Mouse (Mus musculus): ENCODE data around the gene Vmn2r56.
"Not testable (repeated sequence)": the region's sequence is repeated elsewhere in the genome, so short reads cannot be mapped to it uniquely, and the experiment has no call there.

Vmn2r56 gene

DNA sequence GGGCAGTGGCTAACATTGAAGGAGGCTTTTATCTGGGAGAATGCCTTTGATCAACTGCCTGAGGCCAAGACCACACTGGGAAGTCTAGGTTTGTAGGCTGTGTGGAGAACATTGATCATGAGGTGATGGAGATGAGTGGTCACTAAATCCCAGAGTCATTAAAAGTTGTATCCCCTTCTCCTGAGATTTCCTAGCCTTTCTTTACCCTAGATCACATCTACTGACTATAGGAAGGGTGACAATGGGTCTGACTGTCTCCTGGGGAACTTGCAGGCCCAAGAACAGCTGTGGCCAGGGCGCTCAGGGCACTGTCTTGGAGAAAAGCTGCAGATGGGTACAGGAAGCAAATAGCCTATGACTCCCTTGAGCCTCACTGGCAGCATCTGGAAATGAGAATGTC, at the start of gene Vmn2r56:
Gene Vmn2r56 (minus strand): TSS at position 101 of the 400 bp plus-strand sequence.
- DNase-seq = no peak

DNA sequence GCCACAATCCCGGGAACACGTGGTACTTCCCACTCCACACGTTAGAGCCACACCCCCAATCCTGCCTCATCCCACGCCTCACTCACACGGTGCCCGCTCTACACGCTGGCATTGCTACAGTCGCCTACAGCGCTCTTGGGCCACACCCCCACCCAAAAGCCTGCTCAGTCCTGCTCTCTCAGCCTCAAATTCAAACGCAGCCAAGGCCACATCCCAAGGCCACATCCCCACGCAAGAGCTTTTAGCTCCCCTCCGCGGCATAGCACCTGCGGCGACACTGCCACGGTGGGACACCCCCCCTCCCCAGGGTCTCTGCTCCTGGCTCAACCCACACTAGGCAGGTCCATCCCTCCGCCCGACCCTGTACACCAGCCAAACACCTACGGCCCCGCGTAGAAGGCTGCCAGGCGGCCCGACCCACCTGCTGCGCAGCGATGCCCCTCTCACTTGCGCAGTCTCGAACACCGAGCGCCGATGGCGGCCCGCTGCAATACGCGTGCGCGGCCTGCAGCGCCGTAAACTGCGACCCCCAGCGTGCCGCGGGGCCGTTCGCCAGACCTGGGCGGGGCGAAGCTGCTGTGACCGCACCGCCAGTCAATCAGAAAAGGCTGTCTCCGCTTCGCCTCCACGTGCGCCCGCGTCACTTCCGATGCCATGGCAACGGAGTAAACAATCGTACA, 45.5 kb upstream of the Vmn2r56 start:
- peak; percentile 59 to 77 for DNase-seq

DNA sequence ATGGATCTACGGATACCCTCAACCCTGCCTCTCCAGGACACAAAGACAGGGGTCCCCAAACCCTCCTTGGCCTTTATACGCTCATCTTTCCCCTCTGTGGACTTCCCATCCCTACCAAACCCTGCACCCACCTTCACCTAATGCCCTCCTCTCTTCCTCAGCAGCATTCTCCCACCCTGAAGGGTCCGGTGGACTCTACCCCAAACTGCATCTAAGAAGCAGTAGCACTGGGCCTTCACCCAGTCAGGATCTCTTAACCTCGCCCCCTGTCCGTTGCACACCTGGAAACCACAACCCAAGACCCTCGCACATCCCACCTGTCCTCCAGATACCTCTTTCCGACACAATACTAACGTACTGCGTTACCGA, 45.0 kb upstream of the Vmn2r56 start:
- no peak for DNase-seq

DNA sequence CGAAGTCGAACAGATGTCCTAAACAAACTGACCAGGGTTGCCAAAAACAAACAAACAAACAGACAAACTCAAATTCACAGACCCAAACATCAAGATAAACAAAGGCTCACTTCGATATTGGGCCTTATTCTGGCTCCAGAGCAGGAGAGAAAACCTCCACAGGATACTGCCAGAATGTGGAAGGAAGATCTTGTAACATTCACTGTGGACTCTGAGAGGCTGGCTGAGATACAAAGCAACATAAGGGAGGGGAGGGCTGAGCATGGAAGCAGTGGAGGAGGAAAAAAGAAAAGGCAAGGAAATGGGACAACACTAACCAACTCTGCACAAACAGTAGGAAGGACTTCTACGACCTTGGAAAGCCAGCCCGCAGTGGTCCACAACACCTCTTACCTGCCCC, 44.3 kb upstream of the Vmn2r56 start:
- no peak for DNase-seq

DNA sequence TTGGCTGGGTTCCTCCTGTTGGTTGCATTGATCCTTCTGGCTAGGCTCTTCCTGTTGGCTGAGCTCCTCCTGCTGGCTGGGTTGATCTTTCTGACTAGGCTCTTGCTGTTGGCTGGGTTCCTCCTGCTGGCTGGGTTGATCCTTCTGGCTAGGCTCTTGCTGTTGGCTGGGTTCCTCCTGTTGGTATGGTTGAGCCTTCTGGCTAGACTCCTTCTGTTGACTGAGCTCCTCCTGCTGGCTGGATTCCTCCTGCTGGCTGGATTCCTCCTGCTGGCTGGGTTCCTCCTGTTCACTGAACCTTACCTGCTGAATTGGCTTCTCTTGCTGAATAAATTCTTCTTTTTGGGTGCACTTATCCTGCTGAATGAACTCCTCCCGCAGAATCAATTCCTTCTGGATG, 39.8 kb upstream of the Vmn2r56 start:
- peak in 1 of 2 experiments; percentile 16 for DNase-seq

DNA sequence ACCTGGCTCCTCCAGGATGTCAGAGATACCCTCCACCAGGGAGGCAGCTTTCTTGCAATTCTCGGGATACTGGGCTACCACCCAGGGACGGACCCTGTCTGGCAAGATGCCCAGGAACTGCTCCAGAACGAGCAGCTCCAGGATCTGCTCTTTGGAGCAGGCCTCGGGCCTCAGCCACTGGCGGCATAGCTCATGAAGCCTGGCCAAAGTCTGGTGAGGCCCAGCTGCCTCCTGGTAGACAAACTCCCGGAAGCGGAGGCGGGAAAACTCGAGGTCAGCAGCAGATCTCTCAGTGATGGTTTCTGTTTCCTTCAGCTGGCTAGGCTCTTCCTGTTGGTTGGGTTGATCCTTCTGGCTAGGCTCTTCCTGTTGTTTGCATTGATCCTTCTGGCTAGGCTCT, 39.3 kb upstream of the Vmn2r56 start:
- no peak for DNase-seq

DNA sequence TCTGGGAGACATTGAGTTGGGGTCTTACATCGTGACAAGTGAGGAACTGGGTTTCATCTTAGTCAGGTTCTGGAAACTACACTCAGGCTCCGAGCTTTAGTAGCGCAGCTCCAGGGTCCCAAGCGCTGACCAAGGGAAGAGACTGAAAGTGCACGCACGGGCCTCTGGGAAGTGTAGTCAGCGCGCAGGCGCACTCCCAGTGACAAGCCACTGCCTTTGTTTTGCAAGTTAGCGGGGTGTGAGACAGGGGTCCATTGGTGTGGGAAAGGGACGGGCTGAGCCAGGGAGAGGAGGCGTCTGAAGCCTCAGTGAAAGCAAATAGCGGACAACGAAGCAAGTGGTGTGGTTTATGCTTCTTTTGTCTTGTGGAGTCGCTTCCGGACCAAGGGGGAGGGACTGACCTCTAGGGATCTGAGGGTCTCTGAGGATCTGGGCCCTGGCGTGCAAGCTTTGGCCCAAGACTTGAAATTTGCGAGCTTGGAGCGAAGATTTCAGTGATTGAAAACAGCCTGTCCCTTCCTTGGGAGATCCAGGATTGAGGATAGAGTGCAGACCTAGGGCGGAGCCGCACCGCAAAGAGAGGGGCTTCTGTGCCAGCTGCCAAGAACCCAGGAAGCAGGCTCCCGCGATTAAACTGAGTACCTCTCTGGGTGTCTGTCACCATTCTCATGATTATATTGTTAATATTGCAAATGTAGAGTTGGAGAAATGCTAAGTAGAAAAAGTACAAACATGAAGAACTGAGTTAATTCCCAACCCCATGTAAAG, 14.8 kb upstream of the Vmn2r56 start:
- DNase-seq = no peak

DNA sequence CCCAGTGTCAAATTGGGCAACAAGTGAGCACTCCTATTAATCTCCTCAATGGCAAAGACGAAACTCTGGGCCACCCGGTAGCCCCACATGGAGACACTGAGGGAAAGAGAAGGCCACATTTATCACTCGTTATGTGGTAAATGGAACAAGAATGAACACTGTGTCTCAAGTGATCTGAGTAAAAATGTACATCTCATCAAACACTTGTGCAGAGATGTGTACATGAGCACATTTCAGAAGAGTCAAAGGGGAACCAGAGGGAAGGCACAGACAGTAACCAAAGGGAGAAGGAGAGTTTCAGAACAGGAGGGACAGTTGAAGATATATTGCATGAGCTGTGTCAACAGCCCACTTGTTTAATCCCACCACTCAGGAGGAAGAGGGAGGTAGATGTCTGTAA, 49.9 kb downstream of the Vmn2r56 start, which contains the start of gene Vmn2r55:
Gene Vmn2r55 (minus strand): TSS at position 101 of the 400 bp plus-strand sequence.
- not testable (repeated sequence) for DNase-seq

DNA sequence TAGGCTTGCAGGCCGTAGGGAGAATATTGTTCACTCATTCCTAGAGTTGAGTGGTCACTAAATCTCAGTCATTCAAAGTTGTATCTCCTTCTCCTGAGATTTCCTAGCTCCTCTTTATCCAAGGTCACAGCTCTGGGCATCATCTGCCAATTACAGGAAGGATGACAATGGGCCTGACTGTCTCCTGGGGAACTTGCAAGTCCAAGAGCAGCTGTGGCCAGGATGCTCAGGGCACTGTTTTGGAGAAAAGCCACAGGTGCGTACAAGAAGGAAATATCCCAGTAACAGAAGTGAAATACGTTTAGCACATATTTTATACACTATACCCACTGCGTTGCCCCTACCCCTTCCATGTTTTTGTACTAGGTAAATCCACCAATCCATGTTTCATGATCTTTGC, 94.6 kb downstream of the Vmn2r56 start, which contains the start of gene Vmn2r54:
Gene Vmn2r54 (minus strand): TSS at position 101 of the 400 bp plus-strand sequence.
- not testable (repeated sequence) for DNase-seq

All from lung, adult 18-20 months (tissue).